8 mouse cellular contexts compared by ENCODE assay signal in genomic region chr11:85139581-85140540, GRCm38 (mm10). TPM values are rescaled to one million over a fixed set of nuclear protein-coding genes. Genes with fewer than 3 reads are reported as not detected.
DNase-seq lines count a peak whose midpoint lies in the region; ATAC-seq and TF ChIP-seq lines count a peak whose summit lies in the region.

Gene Usp32 (minus strand): TSS chr11:85140161.

- peak; percentile 80 for DNase-seq in Patski (ENCODE audit: low read depth, low spot score)
- peak; percentile 96 to 98 for DNase-seq in cerebellum, postnatal 14 days
- peak; percentile 94 for DNase-seq in frontal cortex, postnatal 14 days (ENCODE audit: low spot score in 2 of 2)
- peak; percentile 94 to 96 for DNase-seq in layer of hippocampus, postnatal 36 days
- DNase-seq in lung, postnatal 36 days = peak; percentile 97
- peak; percentile 99 for DNase-seq in retina, postnatal 1 day
- DNase-seq in urinary bladder, adult 18-20 months (ENCODE audit: low spot score in 2 of 2) = peak; percentile 88 to 95

- POLR2A ChIA-PET in Patski (lab: Charles Lee) = interaction anchor here (0.6 to 0.8 kb wide), 2 partner anchors 16 to 309 kb away, joined by 3 to 5 read pairs; no protein-coding TSS in a partner anchor

- WGBS in hindbrain, embryonic 13.5 days = under 1% methylated on average over 89 of the region's 94 CpGs

- no peaks in the 10 kb centered on the region for H3K27me3 ChIP-seq in Patski
- H3K27me3 ChIP-seq in hindbrain, embryonic 13.5 days = no peaks in the 10 kb centered on the region

- H3K4me2 ChIP-seq in hindbrain, embryonic 13.5 days = peak within 1 kb of the TSS; percentile 70

- in situ Hi-C loops in Patski (cut with MboI; ENCODE audit: low pct_unique_long_range_greater_than_20kb) = no loop called here

- peak; percentile 94 for ATAC-seq in Patski
- ATAC-seq in hindbrain, embryonic 13.5 days (ENCODE audit: low FRiP score) = peak; percentile 97

- peak within 1 kb of the TSS; percentile 93 for H3K27ac ChIP-seq in hindbrain, embryonic 13.5 days

- CTCF ChIA-PET in Patski (lab: Charles Lee) = no interaction called here

- H3K9me3 ChIP-seq in hindbrain, embryonic 13.5 days = no peaks in the 10 kb centered on the region

- TF ChIP-seq CTCF in Patski (IDR thresholded peaks at IDR 0.05) = no peak

- peaks cover 20% of the 10 kb centered on the region for H3K4me1 ChIP-seq in hindbrain, embryonic 13.5 days (replicated peaks)

- H3K4me3 ChIP-seq in hindbrain, embryonic 13.5 days = peak within 1 kb of the TSS; percentile 81

- H3K36me3 ChIP-seq in hindbrain, embryonic 13.5 days = no peaks in the 10 kb centered on the region

- peak within 1 kb of the TSS; percentile 91 for H3K9ac ChIP-seq in hindbrain, embryonic 13.5 days

RNA-seq across cellular contexts. Expression of gene Usp32, which starts in this region (rescaled TPM):
- 36.8 TPM for polyA plus RNA-seq in Patski (2021)
- polyA plus RNA-seq in hindbrain, embryonic 13.5 days (2015; fragmentation: Nextera tagmentation; extraction: Ambion mirVana) = 10.5 and 13.0 TPM in 2 replicates
- 10 to 100 TPM; 91.4 to 93.5 TPM for total RNA-seq in layer of hippocampus, postnatal 36 days (2021)

Comparison
In these comparisons a context has a peak if more than half of its experiments do, and no peak if none do; other contexts are left out.
1. Peak in every context shown above with its lines: DNase-seq, ATAC-seq, H3K4me3 ChIP-seq and H3K27ac ChIP-seq.